Mouse (Mus musculus): ENCODE data around the gene Gm4792. TPM values are rescaled to one million over a fixed set of nuclear protein-coding genes. Genes with fewer than 3 reads are reported as not detected.

The Gm4792 gene
- polyA plus RNA-seq (2014; fragmentation: Nextera tagmentation; extraction: Ambion mirVana): 0.23 TPM in 1 of 2 replicates, not detected in the other

DNA sequence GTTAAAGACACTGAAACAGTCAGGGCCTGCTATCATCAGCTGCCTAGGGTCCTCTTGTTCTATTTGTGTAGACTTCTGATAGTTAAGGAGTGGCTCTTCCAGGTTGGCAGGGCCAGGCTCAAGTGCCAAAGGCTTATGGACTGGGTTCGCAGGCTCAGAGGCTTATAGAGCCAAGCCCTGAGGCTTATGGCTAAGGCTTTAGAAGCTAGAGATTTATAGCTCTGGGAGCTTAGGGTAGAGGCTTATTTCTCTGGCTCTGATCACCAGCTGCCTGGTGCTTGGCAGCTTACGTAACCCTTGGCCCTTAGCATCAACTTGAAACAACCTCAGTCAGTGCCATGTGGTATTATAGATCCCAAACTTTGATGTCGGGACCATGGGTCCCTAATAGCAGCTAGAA is at the start of gene Gm4792:
Gm4792 (minus strand) TSS at position 233 of the 400 bp plus-strand sequence.
- 91% methylated on average over 3 of the region's 3 CpGs for WGBS
- H3K36me3 ChIP-seq (ENCODE audit: control insufficient read depth, insufficient read depth, low read length): no peaks in the 10 kb centered on the region
- no peak for DNase-seq (ENCODE audit: low spot score)
- H3K9me3 ChIP-seq (replicated peaks; ENCODE audit: control insufficient read depth, low read length): no peaks in the 10 kb centered on the region
- H3K9ac ChIP-seq (ENCODE audit: low read length): no peak within 1 kb of the TSS
- H3K4me2 ChIP-seq (ENCODE audit: low read length): no peak within 1 kb of the TSS
- no peak within 1 kb of the TSS for H3K4me3 ChIP-seq (ENCODE audit: low read depth, low read length)
- peaks cover 12% of the 10 kb centered on the region for H3K4me1 ChIP-seq (ENCODE audit: control insufficient read depth, insufficient read depth, low read length)
- no peak within 1 kb of the TSS for H3K27ac ChIP-seq (ENCODE audit: low read depth, low read length)
- no peak for ATAC-seq
- no peaks in the 10 kb centered on the region for H3K27me3 ChIP-seq (replicated peaks; ENCODE audit: control insufficient read depth, insufficient read depth, low read length)

DNA sequence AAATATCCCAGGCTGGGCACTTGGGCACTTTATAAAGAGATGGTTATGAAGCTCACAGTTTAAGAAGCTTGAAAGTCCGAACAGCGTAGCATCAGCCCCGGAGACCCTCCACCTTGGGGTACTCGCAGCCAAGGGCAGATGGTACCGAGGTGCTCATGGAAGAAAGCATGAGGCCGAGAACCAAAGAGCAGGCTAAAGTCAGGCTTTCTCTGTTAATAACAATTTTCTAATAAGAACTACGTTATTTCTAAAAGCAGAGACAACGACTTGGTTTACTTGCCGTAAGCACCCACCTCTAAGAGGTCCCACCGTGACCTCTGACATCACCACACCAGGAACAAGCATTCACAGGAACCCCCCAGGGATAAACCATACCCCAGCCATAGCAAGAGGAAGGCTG is 49.5 kb upstream of the Gm4792 start:
- Histone ChIP-seq H3K4me3 (ENCODE audit: low read depth, low read length) (no peak overlapping the region), H3K9ac (ENCODE audit: low read length) (no peak overlapping the region), H3K36me3 (ENCODE audit: control insufficient read depth, insufficient read depth, low read length) (no peaks in the 10 kb centered on the region), H3K27me3 (replicated peaks; ENCODE audit: control insufficient read depth, insufficient read depth, low read length) (no peaks in the 10 kb centered on the region), H3K4me2 (ENCODE audit: low read length) (no peak overlapping the region), H3K4me1 (ENCODE audit: control insufficient read depth, insufficient read depth, low read length) (no peaks in the 10 kb centered on the region), H3K27ac (ENCODE audit: low read depth, low read length) (no peak overlapping the region), H3K9me3 (replicated peaks; ENCODE audit: control insufficient read depth, low read length) (no peaks in the 10 kb centered on the region)
- 95% methylated on average over 10 of the region's 10 CpGs for WGBS
- ATAC-seq: no peak
- no peak for DNase-seq (ENCODE audit: low spot score)

DNA sequence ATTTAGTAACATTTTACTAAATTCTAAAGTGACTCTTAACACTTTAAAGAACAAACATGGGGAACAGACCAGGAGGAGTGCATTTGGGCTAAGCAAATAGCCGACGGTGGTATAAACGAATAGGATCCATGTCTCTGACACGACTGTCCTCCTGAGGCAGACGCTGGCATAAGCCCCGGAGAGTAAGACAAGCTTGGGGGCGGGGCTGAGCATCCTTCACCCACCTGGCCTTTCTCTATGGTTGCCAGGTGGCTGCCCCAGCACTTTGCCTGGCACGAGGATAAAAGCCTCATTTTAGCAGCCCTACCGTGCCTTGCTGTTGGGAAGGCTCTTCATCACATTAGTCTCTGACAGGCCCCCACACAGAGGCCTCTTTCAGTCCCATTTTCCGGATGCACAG is 48.8 kb upstream of the Gm4792 start:
- Histone ChIP-seq H3K36me3 (ENCODE audit: control insufficient read depth, insufficient read depth, low read length) (no peaks in the 10 kb centered on the region), H3K9ac (ENCODE audit: low read length) (no peak overlapping the region), H3K27ac (ENCODE audit: low read depth, low read length) (no peak overlapping the region), H3K4me1 (ENCODE audit: control insufficient read depth, insufficient read depth, low read length) (no peaks in the 10 kb centered on the region), H3K4me2 (ENCODE audit: low read length) (no peak overlapping the region), H3K4me3 (ENCODE audit: low read depth, low read length) (no peak overlapping the region), H3K27me3 (replicated peaks; ENCODE audit: control insufficient read depth, insufficient read depth, low read length) (no peaks in the 10 kb centered on the region), H3K9me3 (replicated peaks; ENCODE audit: control insufficient read depth, low read length) (no peaks in the 10 kb centered on the region)
- no peak for DNase-seq (ENCODE audit: low spot score)
- no peak for ATAC-seq
- WGBS: 83% methylated on average over 10 of the region's 10 CpGs

DNA sequence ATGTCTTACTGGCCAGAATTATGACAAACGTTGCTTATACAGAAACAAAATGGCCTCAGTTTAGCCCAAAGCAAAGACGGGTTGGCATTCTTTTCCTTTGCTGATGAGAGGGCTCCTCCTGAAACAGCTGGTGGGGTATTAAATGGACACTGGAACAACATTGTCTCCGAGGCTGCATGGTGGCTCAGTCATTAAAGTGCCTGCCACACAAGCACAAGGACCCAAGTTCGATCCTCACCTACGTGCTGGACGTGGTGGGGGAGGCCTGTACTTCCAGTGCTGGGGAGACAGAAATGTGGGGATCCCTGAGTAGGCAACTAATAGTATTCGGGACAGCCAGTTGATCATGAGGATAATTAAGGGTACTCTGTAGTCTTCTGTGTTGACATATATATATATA is 48.1 kb upstream of the Gm4792 start:
- H3K27me3 ChIP-seq (replicated peaks; ENCODE audit: control insufficient read depth, insufficient read depth, low read length): no peaks in the 10 kb centered on the region
- no peak overlapping the region for H3K4me2 ChIP-seq (ENCODE audit: low read length)
- no peak overlapping the region for H3K4me3 ChIP-seq (ENCODE audit: low read depth, low read length)
- no peak for ATAC-seq
- no peaks in the 10 kb centered on the region for H3K4me1 ChIP-seq (ENCODE audit: control insufficient read depth, insufficient read depth, low read length)
- WGBS: 91% methylated on average over 7 of the region's 7 CpGs
- no peak overlapping the region for H3K9ac ChIP-seq (ENCODE audit: low read length)
- H3K27ac ChIP-seq (ENCODE audit: low read depth, low read length): no peak overlapping the region
- DNase-seq (ENCODE audit: low spot score): no peak
- no peaks in the 10 kb centered on the region for H3K9me3 ChIP-seq (replicated peaks; ENCODE audit: control insufficient read depth, low read length)
- H3K36me3 ChIP-seq (ENCODE audit: control insufficient read depth, insufficient read depth, low read length): no peaks in the 10 kb centered on the region

DNA sequence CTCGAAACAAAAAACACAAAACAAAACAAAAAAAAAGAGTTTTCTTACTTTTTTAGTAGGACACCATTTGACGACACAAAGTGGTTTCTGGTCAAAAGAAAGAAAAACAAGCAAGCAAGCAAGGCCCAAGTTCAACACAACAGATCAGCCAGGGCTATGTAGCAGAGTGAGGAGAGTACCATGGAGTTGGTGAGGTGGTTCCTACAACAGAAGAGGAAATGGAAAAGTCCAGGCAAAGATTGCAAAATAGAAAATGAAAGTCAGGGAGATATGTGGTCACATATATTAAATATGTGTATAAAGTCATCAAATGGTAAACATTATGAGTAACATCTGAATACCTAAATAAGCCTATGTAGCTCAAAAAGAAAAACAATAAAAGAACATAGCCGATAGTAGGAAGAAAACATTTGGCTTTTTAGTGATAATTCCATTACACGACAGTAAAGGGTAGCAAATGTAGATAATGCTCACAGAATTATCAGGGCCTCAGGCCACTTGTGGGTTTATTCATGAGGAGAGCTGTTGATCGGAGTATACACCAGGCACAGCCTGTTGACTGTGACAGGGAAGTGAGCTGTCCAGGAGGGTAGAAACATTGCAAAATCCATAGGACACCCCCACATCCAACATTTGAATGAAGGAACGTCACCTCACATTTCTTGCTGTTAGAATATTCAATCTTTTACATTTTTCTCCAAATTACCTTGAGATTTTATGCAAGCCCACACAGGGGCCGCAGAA is 47.2 kb upstream of the Gm4792 start:
- no peak for DNase-seq (ENCODE audit: low spot score)
- no peak overlapping the region for H3K27ac ChIP-seq (ENCODE audit: low read depth, low read length)
- H3K9me3 ChIP-seq (replicated peaks; ENCODE audit: control insufficient read depth, low read length): no peaks in the 10 kb centered on the region
- H3K4me1 ChIP-seq (ENCODE audit: control insufficient read depth, insufficient read depth, low read length): no peaks in the 10 kb centered on the region
- no peaks in the 10 kb centered on the region for H3K27me3 ChIP-seq (replicated peaks; ENCODE audit: control insufficient read depth, insufficient read depth, low read length)
- no peak overlapping the region for H3K4me2 ChIP-seq (ENCODE audit: low read length)
- no peak overlapping the region for H3K4me3 ChIP-seq (ENCODE audit: low read depth, low read length)
- 87% methylated on average over 7 of the region's 7 CpGs for WGBS
- ATAC-seq: no peak
- H3K36me3 ChIP-seq (ENCODE audit: control insufficient read depth, insufficient read depth, low read length): no peaks in the 10 kb centered on the region
- H3K9ac ChIP-seq (ENCODE audit: low read length): no peak overlapping the region

DNA sequence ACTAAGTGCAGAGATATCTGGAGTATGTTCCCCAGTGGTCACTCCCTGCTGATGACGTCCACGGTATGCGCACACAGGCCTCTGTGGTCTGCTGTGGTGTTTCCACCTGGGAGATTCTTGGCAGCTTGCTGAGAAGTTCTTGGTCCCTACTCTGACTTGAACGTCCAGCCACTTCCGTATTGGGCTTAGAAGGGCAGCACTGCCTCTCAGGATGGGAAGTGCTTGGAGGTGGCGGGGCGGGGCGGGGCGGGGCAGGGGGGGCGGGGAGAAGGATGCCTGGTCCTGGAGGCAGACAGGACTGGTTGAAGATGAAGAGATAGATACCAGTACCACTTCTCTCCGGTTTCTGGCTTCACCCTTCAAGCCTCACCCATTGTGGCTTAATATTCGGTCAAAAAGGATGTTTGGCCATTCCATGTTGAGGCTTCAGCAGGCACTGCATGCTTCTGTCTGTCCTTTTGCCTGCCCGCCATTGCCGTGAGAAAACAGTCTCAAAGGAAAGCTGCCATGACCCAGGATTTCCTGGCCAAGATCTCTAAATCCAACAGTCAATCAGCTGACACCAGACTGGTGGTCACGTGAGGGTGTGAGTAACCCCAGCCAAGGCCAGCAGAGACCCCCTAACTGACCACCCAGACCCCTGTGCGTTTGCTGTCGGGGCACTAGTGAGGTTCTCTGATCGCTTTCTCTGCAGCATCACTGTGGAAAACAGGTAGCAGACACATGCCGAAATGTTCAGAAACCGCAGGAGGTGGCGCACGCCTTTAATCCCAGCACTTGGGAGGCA is 46.3 kb upstream of the Gm4792 start:
- no peak for ATAC-seq
- no peaks in the 10 kb centered on the region for H3K9me3 ChIP-seq (replicated peaks; ENCODE audit: control insufficient read depth, low read length)
- H3K27ac ChIP-seq (ENCODE audit: low read depth, low read length): no peak overlapping the region
- no peaks in the 10 kb centered on the region for H3K36me3 ChIP-seq (ENCODE audit: control insufficient read depth, insufficient read depth, low read length)
- H3K27me3 ChIP-seq (replicated peaks; ENCODE audit: control insufficient read depth, insufficient read depth, low read length): no peaks in the 10 kb centered on the region
- no peak overlapping the region for H3K4me2 ChIP-seq (ENCODE audit: low read length)
- no peaks in the 10 kb centered on the region for H3K4me1 ChIP-seq (ENCODE audit: control insufficient read depth, insufficient read depth, low read length)
- WGBS: 58% methylated on average over 22 of the region's 22 CpGs
- no peak overlapping the region for H3K9ac ChIP-seq (ENCODE audit: low read length)
- no peak overlapping the region for H3K4me3 ChIP-seq (ENCODE audit: low read depth, low read length)
- no peak for DNase-seq (ENCODE audit: low spot score)

DNA sequence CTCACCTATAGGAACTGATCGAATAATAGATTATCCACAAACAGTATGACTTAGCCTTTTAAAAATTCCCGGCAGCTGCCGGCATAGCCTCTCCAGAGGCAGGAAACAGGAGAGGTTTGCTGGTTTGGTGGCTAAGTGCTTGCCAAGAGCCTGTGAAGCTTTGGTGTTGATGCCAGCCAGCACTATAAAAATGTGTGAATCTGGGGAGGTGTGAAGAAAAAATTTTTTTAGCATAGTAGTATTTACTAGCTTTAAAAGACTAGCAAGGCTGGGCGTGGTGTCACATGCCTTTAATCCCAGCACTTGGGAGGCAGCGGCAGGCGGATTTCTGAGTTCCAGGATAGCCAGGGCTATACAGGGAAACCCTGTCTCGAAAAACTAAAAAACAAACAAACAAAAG is 45.1 kb upstream of the Gm4792 start:
- H3K27me3 ChIP-seq (replicated peaks; ENCODE audit: control insufficient read depth, insufficient read depth, low read length): no peaks in the 10 kb centered on the region
- peak; percentile 36 for DNase-seq (ENCODE audit: low spot score)
- H3K9me3 ChIP-seq (replicated peaks; ENCODE audit: control insufficient read depth, low read length): no peaks in the 10 kb centered on the region
- H3K9ac ChIP-seq (ENCODE audit: low read length): no peak overlapping the region
- no peak overlapping the region for H3K4me3 ChIP-seq (ENCODE audit: low read depth, low read length)
- H3K4me1 ChIP-seq (ENCODE audit: control insufficient read depth, insufficient read depth, low read length): no peaks in the 10 kb centered on the region
- H3K36me3 ChIP-seq (ENCODE audit: control insufficient read depth, insufficient read depth, low read length): no peaks in the 10 kb centered on the region
- H3K4me2 ChIP-seq (ENCODE audit: low read length): no peak overlapping the region
- ATAC-seq: no peak
- H3K27ac ChIP-seq (ENCODE audit: low read depth, low read length): no peak overlapping the region
- 83% methylated on average over 7 of the region's 7 CpGs for WGBS

- no peak overlapping the region for H3K4me2 ChIP-seq (ENCODE audit: low read length)
- WGBS: 76% methylated on average over 7 of the region's 7 CpGs
- no peaks in the 10 kb centered on the region for H3K27me3 ChIP-seq (replicated peaks; ENCODE audit: control insufficient read depth, insufficient read depth, low read length)
- no peaks in the 10 kb centered on the region for H3K4me1 ChIP-seq (ENCODE audit: control insufficient read depth, insufficient read depth, low read length)
- H3K9ac ChIP-seq (ENCODE audit: low read length): no peak overlapping the region
- H3K9me3 ChIP-seq (replicated peaks; ENCODE audit: control insufficient read depth, low read length): no peaks in the 10 kb centered on the region
- no peaks in the 10 kb centered on the region for H3K36me3 ChIP-seq (ENCODE audit: control insufficient read depth, insufficient read depth, low read length)
- no peak overlapping the region for H3K4me3 ChIP-seq (ENCODE audit: low read depth, low read length)
- H3K27ac ChIP-seq (ENCODE audit: low read depth, low read length): no peak overlapping the region
- no peak for DNase-seq (ENCODE audit: low spot score)
- ATAC-seq: no peak
These were observed 43.8 kb upstream of the Gm4792 start for GRCm38 (mm10) chr10:94342256-94342655.

DNA sequence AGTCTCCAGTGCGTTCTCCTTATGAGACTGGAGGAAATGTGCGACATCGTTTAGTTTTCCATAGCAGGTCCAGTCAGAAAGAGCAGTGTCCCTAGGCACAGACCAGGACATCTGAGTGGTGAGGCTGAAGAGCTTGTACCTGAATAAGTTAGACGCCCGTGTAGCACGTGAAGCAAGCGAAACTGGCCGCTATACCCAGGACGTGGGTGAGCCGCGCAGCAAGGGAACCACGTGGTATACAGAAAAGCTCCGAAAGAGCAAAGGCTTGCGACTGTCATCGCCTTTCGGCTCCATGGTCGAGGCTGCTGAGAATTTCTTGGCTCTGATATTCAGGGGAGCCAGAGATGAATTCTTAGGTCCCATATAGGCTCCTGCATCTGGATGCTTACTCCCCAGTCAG is 43.0 kb upstream of the Gm4792 start:
- ATAC-seq (no peak), DNase-seq (ENCODE audit: low spot score) (no peak)
- no peak overlapping the region for H3K9ac ChIP-seq (ENCODE audit: low read length)
- no peak overlapping the region for H3K4me3 ChIP-seq (ENCODE audit: low read depth, low read length)
- no peaks in the 10 kb centered on the region for H3K4me1 ChIP-seq (ENCODE audit: control insufficient read depth, insufficient read depth, low read length)
- no peak overlapping the region for H3K4me2 ChIP-seq (ENCODE audit: low read length)
- no peaks in the 10 kb centered on the region for H3K9me3 ChIP-seq (replicated peaks; ENCODE audit: control insufficient read depth, low read length)
- H3K27me3 ChIP-seq (replicated peaks; ENCODE audit: control insufficient read depth, insufficient read depth, low read length): no peaks in the 10 kb centered on the region
- no peaks in the 10 kb centered on the region for H3K36me3 ChIP-seq (ENCODE audit: control insufficient read depth, insufficient read depth, low read length)
- no peak overlapping the region for H3K27ac ChIP-seq (ENCODE audit: low read depth, low read length)
- WGBS: 80% methylated on average over 17 of the region's 17 CpGs

All from forebrain, embryonic 14.5 days (tissue).